Mouse (Mus musculus): ENCODE results near the gene Uqcr11.

DNA sequence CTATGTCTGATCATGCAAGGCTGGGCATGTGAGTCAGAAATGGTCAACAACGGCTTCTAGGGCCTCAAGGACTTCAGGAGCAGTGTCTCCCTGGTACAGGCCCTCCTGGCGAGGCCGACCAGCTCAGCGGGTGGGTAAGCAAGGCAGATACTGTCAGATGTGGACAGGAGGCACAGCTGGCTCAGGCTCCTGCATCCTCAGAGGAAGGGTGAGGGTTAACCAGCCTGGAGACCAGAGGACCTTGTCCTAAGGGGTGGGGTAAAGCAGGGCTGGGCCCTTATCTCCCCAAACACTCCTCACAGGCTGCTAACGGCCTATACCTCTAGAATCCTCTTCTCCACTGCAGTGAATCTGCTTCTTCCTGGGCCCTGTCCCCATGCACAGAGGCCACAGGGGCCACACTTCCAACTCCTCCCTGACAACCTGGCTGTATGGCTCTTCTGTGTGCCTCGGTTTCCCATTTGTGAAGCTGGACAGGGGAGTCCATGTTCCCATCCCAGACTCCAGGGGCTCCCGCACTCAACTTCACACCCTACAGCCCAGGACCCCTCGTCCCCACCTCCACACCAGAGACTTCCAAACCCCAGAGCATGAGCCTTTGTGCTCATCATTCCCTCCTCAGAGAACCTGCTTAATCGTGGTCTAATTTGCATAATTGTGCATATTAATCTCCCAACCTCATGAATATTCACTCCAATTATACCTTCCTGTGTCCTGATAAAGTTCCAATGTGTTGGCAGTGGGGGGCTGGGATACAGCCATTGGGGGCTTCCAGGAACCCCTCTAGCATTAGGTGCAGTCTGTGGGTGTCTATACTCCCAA lies 15.2 kb upstream of the Uqcr11 start:
- no peak for TF ChIP-seq CTCF (IDR thresholded peaks at IDR 0.05; ENCODE audit: borderline replicate concordance, control insufficient read depth, extremely low read depth, insufficient read depth, low read length, poor library complexity)
- TF ChIP-seq POLR2A (IDR thresholded peaks at IDR 0.05; ENCODE audit: control insufficient read depth, extremely low read depth, insufficient read depth, low read length, poor library complexity) = no peak
